Mouse (Mus musculus) layer of hippocampus, postnatal 25 days (tissue): ENCODE results near the gene Efcab9. TPM values are rescaled to one million over a fixed set of nuclear protein-coding genes. Genes with fewer than 3 reads are reported as not detected.
"Not testable (repeated sequence)": the region's sequence is repeated elsewhere in the genome, so short reads cannot be mapped to it uniquely, and the experiment has no call there.

ENCODE experiments used
- DNase-seq, 2 experiments: peaks; one replicate each; pipeline ENCODE4 v3.0.0; 2022; ENCODE audit warnings: mixed read lengths in 2 of 2, low spot score in 1 of 2; ENCODE audit errors: extremely low spot score in 1 of 2
- total RNA-seq, 2 experiments: library from RNA; stranded (reverse); gene quantifications; 2 replicates each; pipeline ENCODE4 v1.2.3; 2021

Gene Efcab9
- total RNA-seq, 2 experiments from 2014 or later, result 1.2 TPM

- DNase-seq, result no peak
Measured at GRCm38 (mm10) chr11:32540463-32540862, 8.6 kb upstream of the Efcab9 start.

- DNase-seq, result no peak
Measured at GRCm38 (mm10) chr11:32539717-32540116, 7.8 kb upstream of the Efcab9 start.

GRCm38 (mm10) chr11:32538846-32539245 lies 7.0 kb upstream of the Efcab9 start:
- DNase-seq, result no peak

- no peak for DNase-seq
Measured at GRCm38 (mm10) chr11:32538435-32538834, 6.6 kb upstream of the Efcab9 start.

GRCm38 (mm10) chr11:32536954-32537353 lies 5.1 kb upstream of the Efcab9 start:
- DNase-seq, result no peak

- DNase-seq, result no peak
Measured at GRCm38 (mm10) chr11:32535646-32536045, 3.8 kb upstream of the Efcab9 start.

GRCm38 (mm10) chr11:32534453-32535075 lies 2.7 kb upstream of the Efcab9 start:
- no peak for DNase-seq

- DNase-seq, result no peak
Measured at GRCm38 (mm10) chr11:32533482-32534261, 1.8 kb upstream of the Efcab9 start.

- DNase-seq, result peak; percentile 79 to 87
Measured at GRCm38 (mm10) chr11:32532765-32533481, 1.0 kb upstream of the Efcab9 start, which contains the start of gene Stk10. Gene Stk10 (plus strand): TSS chr11:32533305.

GRCm38 (mm10) chr11:32530151-32530550 lies 1.7 kb downstream of the Efcab9 start:
- DNase-seq, result no peak

GRCm38 (mm10) chr11:32527006-32527405 lies 4.9 kb downstream of the Efcab9 start:
- DNase-seq, result no peak

GRCm38 (mm10) chr11:32524122-32524920 lies 7.6 kb downstream of the Efcab9 start:
- no peak for DNase-seq

GRCm38 (mm10) chr11:32521246-32521645 lies 10.6 kb downstream of the Efcab9 start:
- no peak for DNase-seq

GRCm38 (mm10) chr11:32519354-32519753 lies 12.5 kb downstream of the Efcab9 start:
- DNase-seq, result no peak

GRCm38 (mm10) chr11:32518770-32519169 lies 13.1 kb downstream of the Efcab9 start:
- no peak for DNase-seq

- no peak for DNase-seq
Measured at GRCm38 (mm10) chr11:32516916-32517712, 14.8 kb downstream of the Efcab9 start.

- DNase-seq, result no peak
Measured at GRCm38 (mm10) chr11:32516091-32516490, 15.8 kb downstream of the Efcab9 start.

GRCm38 (mm10) chr11:32514853-32515252 lies 17.0 kb downstream of the Efcab9 start:
- DNase-seq, result not testable (repeated sequence)

GRCm38 (mm10) chr11:32510930-32511329 lies 21.0 kb downstream of the Efcab9 start:
- no peak for DNase-seq
